Mouse (Mus musculus) thymus, adult 2 months (tissue): Measurements from ENCODE around the gene Tmem62.

Experiments
- CTCF ChIP-seq: fragments of 200-500 bp; IDR thresholded peaks from 2 replicates; pipeline ENCODE4 v1.5.1; 2012; ENCODE audit warnings: mild to moderate bottlenecking, control low read depth, low read length, moderate library complexity, borderline replicate concordance; ENCODE audit not compliant: control insufficient read depth, poor library complexity, insufficient read depth; ENCODE audit errors: extremely low read depth
- POLR2A ChIP-seq: fragments of 200-500 bp; IDR thresholded peaks from 2 replicates; pipeline ENCODE4 v1.6.1; 2012; ENCODE audit warnings: mild to moderate bottlenecking, low read length, control low read depth, moderate library complexity; ENCODE audit not compliant: control insufficient read depth, poor library complexity, insufficient read depth; ENCODE audit errors: extremely low read depth

DNA sequence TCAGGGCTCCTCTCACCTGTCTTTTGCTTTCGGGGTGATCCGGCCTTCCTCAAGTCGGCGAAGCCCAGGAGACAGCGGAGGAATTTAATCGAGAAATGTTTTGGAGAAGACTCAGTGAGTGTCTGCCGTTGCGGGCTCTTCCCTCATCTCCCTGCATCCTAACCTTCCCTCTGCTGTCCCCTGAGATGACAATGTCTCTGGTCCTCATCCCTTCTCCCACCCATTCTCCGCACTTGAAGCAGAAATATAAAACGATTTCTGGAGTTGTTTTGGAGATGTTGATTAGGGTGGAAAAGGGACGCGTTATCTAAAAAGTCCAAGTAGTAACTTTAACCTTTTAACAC is 31.8 kb downstream of the Tmem62 start:
- TF ChIP-seq CTCF (no peak), POLR2A (no peak)
